Mouse (Mus musculus) gastrocnemius, postnatal 14 days (tissue): Measurements from ENCODE around the gene Ahcyl1. TPM values are rescaled to one million over a fixed set of nuclear protein-coding genes. Genes with fewer than 3 reads are reported as not detected.

Experiments used
- DNase-seq: peaks from one replicate; pipeline ENCODE4 v3.0.0; 2021; ENCODE audit warnings: mixed read lengths
- intact Hi-C: fragments of 180-260 bp; cut with DNase I; formaldehyde crosslinking; loops from one replicate; pipeline ENCODE4 v1.15.1; 2025; ENCODE audit warnings: low total_unique reads
- total RNA-seq, 2 experiments: library from RNA; stranded (reverse); gene quantifications; 2 replicates each; pipeline ENCODE4 v1.2.3; 2021

The Ahcyl1 gene
- total RNA-seq, 2 experiments from 2014 or later: 37.5 to 38.9 TPM

DNA sequence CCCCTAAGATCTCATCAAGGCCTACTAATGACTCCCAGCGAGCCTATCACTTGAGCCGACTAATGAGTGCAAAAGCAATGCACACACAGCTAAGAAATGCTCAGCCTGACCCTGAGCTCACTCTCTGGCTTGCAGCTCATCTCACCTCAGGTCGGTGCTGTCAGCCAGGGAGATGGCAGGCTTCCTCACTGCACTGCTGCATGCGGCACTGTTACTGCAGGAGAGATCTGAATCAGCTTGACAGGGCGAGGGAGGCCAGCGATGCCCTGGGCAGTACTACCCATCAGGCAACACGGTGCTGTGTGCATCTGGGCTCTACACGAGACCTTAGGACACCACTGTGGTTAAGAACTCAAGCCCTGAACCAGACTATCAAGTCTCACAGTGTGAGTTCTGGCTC lies 70.8 kb downstream of the Ahcyl1 start:
- no peak for DNase-seq
- intact Hi-C loops: loop anchor here (10.0 kb wide), 1 partner anchor 129 kb away; no protein-coding TSS in a partner anchor

DNA sequence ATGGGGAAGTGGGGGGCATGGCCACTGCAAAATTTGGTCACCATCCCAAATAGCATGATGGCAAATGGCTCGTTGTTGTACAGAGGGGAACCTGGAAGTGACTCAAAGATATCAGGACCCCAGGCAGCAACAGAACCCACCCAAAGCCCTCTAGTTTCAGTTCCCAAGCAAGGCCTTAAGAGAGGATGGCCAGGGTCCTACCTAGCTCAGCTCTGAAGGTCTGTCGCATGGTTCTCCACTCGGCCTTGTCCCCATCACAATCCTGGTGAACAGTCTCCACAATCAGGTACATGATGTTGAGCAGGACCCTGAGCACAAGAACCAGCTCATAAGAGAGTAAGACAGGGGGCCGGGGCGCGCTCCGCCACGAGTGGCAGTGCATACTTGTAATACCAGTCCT lies 71.9 kb downstream of the Ahcyl1 start:
- no peak for DNase-seq
- intact Hi-C loops: loop anchor here (10.0 kb wide), 1 partner anchor 130 kb away; no protein-coding TSS in a partner anchor

DNA sequence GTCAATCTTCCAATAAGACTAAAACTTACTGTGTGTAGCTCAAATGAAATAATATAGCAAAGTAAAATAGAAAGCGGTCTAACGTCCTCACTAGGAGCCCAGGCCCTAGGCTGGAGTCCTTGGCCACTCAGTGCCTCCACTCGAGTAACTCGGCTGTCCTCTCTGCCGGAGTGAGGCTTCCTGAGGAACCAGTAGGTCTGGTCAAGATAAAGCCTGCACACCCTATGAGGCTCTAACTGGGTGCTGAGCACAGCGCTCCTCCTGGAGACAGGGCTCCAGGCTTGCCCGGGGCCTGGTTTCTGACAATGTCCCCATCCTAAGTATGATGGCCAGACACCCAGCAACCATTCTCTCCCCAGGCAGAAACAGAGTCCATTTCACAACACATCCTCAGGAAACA lies 73.8 kb downstream of the Ahcyl1 start:
- intact Hi-C loops: loop anchor here (10.0 kb wide), 1 partner anchor 132 kb away; no protein-coding TSS in a partner anchor
- no peak for DNase-seq

DNA sequence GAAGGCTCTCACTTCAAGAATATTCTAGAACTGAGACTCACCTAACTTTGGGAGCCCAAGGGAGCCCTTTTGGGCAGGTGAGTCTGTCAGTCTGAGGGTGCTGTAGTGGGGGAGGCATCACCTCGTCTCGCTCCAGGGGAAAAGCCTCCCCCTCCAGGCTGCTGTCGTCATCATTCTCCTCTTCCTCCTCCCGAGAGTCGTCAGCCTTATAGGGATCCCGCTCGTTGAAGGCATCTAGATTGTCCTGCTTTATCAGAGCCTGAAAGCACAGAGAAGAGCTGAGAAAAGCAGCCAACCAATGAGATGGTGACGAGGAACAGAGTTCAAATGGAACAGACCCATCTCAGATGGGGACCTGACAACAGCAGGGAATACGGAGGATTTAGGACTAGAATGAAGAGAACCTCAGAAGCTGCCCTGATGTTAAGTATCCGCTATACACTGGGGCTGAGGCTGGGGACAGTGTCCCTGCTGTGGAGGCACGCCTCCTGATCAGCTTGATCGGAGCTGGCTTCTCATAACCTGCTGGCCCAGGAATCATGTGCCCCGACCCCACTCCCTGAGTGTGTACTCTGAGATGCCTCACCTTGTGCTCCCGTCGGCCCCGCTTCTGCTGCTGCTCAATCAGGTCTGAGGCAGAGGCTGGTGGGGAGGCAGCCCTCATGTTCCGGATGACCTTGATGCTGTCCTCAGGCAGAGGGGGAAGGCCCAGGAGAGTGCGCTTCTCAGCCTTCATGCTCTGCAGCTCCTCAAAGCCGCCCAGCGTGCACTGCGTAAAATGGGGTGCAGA lies 74.9 kb downstream of the Ahcyl1 start:
- intact Hi-C loops: loop anchor here (10.0 kb wide), 1 partner anchor 133 kb away; no protein-coding TSS in a partner anchor
- DNase-seq: no peak

DNA sequence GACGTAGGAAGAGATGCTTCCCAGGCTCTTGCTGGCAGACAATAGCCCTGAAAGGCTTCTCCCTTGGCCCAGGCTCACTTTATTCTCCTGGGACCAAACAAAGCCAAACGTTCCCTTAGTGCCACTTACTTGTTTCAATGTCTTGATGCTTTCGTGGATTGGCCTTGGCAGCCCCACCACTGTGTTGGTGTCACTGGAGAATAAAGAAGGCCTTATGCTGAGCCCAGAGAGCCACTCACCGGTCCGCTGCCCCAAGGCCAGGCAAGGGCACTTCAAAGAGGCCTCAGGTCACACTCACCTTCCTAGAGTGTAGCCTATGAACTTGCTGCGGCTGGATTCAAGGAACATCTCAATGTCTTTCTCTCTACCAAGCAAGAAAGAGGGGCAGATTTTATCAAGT lies 76.4 kb downstream of the Ahcyl1 start:
- no peak for DNase-seq
- intact Hi-C loops: loop anchor here (10.0 kb wide), 1 partner anchor 135 kb away; no protein-coding TSS in a partner anchor

DNA sequence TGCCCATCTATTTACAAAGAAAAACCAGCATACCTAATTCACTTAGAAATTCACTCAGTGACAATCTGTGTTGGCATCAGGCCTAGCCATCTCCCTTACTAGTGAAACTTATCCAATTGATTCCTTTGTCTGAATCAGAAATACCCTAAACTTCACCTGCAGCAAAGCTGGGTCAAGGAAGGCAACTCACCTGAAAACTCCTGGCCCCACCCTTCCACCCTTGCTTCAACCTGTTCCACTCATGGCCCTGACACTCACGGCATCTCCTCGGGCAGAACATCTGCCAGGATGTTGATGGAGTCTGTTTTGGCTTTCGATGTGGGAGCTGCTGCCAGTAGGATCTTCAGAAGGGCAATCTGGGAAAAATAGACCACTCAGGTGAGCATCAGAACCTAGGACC lies 78.6 kb downstream of the Ahcyl1 start:
- DNase-seq: no peak
- intact Hi-C loops: no loop called here

Other genes starting within 250 kb of the Ahcyl1 start
- gene Kcnc4, start 237.0 kb downstream of the Ahcyl1 start, total RNA-seq: 10 to 100 TPM; 49.3 to 51.9 TPM
- gene Slc6a17, start 178.5 kb downstream of the Ahcyl1 start, total RNA-seq: under 1 TPM; 0.55 to 0.60 TPM
- not detected for gene Ubl4b, start 141.5 kb downstream of the Ahcyl1 start, total RNA-seq
- not detected for gene Alx3, start 101.5 kb downstream of the Ahcyl1 start, total RNA-seq
- gene Gm10961, start 65.2 kb downstream of the Ahcyl1 start, total RNA-seq: not detected
- 10 to 100 TPM; 16.9 to 19.5 TPM for gene Strip1, start 64.9 kb downstream of the Ahcyl1 start, total RNA-seq
- gene Csf1, start 63.9 kb upstream of the Ahcyl1 start, total RNA-seq: 10 to 100 TPM in 1 of 2 experiments, 1 to 10 TPM in 1; 7.9 to 10.9 TPM
- not detected for gene Eps8l3, start 180.7 kb upstream of the Ahcyl1 start, total RNA-seq
- 10 to 100 TPM; 58.5 to 60.1 TPM for gene Gstm5, start 199.3 kb upstream of the Ahcyl1 start, total RNA-seq
- gene Gstm7, start 235.3 kb upstream of the Ahcyl1 start, total RNA-seq: 10 to 100 TPM; 14.4 to 15.3 TPM
- 1 to 10 TPM in 1 of 2 experiments, under 1 TPM in 1; 0.95 to 1.0 TPM for gene Gstm6, start 247.2 kb upstream of the Ahcyl1 start, total RNA-seq